In the genomic region with DNA sequence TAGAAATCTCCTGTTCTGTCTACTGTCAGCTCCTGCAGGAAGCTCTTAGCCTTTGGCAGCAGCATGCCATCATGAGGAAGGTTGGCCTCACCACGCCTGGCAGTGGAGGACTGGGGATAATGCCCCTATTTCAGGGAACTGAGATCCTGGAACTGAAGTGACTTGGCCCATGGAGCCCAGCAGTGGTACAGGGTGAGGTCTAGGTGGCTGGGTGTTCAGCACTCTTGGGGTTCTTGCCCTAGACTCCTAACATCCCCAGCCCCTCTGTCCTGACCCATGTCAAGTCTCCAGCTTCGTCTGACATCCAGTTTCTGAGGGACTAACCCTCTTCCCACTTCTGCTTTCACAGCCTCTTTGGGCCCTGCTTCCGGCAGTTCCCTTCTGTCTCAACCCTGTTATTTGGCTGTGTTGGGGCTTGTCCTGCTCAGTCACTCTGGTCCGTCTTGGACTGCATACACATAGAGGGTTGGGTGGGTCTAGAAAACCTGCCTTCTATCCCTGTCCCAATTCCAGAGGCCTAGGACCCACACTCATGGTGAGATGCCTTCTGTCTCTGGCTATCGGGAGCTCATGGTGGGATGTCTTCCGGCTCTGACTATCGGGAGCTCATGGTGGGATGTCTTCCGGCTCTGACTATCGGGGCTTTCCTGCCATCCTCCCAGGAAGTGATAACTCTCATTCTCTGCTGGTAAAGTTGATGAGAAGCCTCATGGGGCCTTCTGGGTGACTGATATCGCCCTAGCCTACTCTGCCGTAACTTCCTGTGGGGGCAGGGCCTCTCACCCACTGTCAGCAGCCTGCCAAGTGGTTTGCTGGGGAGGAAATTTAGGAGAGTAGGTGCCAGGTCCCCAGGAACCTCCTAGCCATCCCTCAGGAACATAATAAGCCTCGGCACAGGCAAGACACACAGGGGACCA, we compare ENCODE assay signal across 9 mouse cellular contexts. TPM values are rescaled to one million over a fixed set of nuclear protein-coding genes. Genes with fewer than 3 reads are reported as not detected.
DNase-seq lines count a peak whose midpoint lies in the region; ATAC-seq lines count a peak whose summit lies in the region.
"Had no signal": no experiment of that assay in that cellular context is flagged by ENCODE, and none has a peak within 500 bp of the region (broad histone marks: within the 10 kb centered on the region; RNA-seq: fewer than 3 reads in every experiment).

No protein-coding gene starts in this region.

- peaks cover 89% of the 10 kb centered on the region for H3K36me3 ChIP-seq in forebrain, embryonic 10.5 days (replicated peaks)
- peaks cover 23% of the 10 kb centered on the region for H3K36me3 ChIP-seq in forebrain, embryonic 16.5 days (ENCODE audit: control insufficient read depth, insufficient read depth)
- peaks cover 73% of the 10 kb centered on the region for H3K36me3 ChIP-seq in liver, embryonic 13.5 days

- no peak overlapping the region for H3K27ac ChIP-seq in forebrain, embryonic 10.5 days
- H3K27ac ChIP-seq in forebrain, embryonic 16.5 days (ENCODE audit: low read length) = no peak overlapping the region
- H3K27ac ChIP-seq in liver, embryonic 13.5 days = peak overlapping the region; percentile 98

- no peak for ATAC-seq in forebrain, embryonic 16.5 days
- ATAC-seq in liver, embryonic 13.5 days (ENCODE audit: low read depth) = peak; percentile 88

- no peaks in the 10 kb centered on the region for H3K27me3 ChIP-seq in forebrain, embryonic 10.5 days (ENCODE audit: poor library complexity, severe bottlenecking)
- no peaks in the 10 kb centered on the region for H3K27me3 ChIP-seq in forebrain, embryonic 16.5 days (replicated peaks; ENCODE audit: control insufficient read depth, insufficient read depth, low read length)
- no peaks in the 10 kb centered on the region for H3K27me3 ChIP-seq in liver, embryonic 13.5 days

- H3K9me3 ChIP-seq in forebrain, embryonic 10.5 days = no peaks in the 10 kb centered on the region
- no peaks in the 10 kb centered on the region for H3K9me3 ChIP-seq in forebrain, embryonic 16.5 days (ENCODE audit: control insufficient read depth, low read length)
- H3K9me3 ChIP-seq in liver, embryonic 13.5 days (replicated peaks) = no peaks in the 10 kb centered on the region

- DNase-seq in forebrain, embryonic 10.5 days (ENCODE audit: extremely low spot score, low spot score) = no peak
- DNase-seq in c-Kit-positive CD71-positive TER-119-positive erythroid progenitor cells, embryonic 14.5 days (ENCODE audit: low spot score) = peak; percentile 83
- DNase-seq in liver, embryonic 13.5 days = peak; percentile 79
- peak; percentile 67 to 79 for DNase-seq in spleen, postnatal 4 days (ENCODE audit: low spot score in 2 of 2)
- DNase-seq in ovary, postnatal 36 days (ENCODE audit: low spot score) = no peak
- no peak for DNase-seq in adrenal gland, adult 2 months
- DNase-seq in layer of hippocampus, postnatal 25 days (ENCODE audit: extremely low spot score in 1 of 2, low spot score in 1 of 2) = no peak

- 90% methylated on average over 12 of the region's 12 CpGs for WGBS in forebrain, embryonic 10.5 days
- WGBS in forebrain, embryonic 16.5 days = 84% methylated on average over 12 of the region's 12 CpGs
- WGBS in liver, embryonic 13.5 days (ENCODE audit: insufficient replicate concordance) = 16% methylated on average over 12 of the region's 12 CpGs

- H3K4me3 ChIP-seq in forebrain, embryonic 10.5 days = 0 out of 2 replicates have a peak overlapping the region, but pooled peaks have one; percentile 1
- no peak overlapping the region for H3K4me3 ChIP-seq in forebrain, embryonic 16.5 days (replicated peaks; ENCODE audit: low read length)
- peak overlapping the region; percentile 74 for H3K4me3 ChIP-seq in liver, embryonic 13.5 days (replicated peaks)
- H3K4me3 ChIP-seq: myocyte had no signal

- H3K9ac ChIP-seq in forebrain, embryonic 16.5 days (replicated peaks; ENCODE audit: low read depth, low read length) = no peak overlapping the region
- peak overlapping the region; percentile 92 for H3K9ac ChIP-seq in liver, embryonic 13.5 days

- no peak overlapping the region for H3K4me2 ChIP-seq in forebrain, embryonic 16.5 days (ENCODE audit: low read length)
- peak overlapping the region; percentile 89 for H3K4me2 ChIP-seq in liver, embryonic 13.5 days

- no peaks in the 10 kb centered on the region for H3K4me1 ChIP-seq in forebrain, embryonic 10.5 days
- H3K4me1 ChIP-seq in forebrain, embryonic 16.5 days (replicated peaks; ENCODE audit: control insufficient read depth, insufficient read depth, low read length) = no peaks in the 10 kb centered on the region
- H3K4me1 ChIP-seq in liver, embryonic 13.5 days (replicated peaks) = peaks cover 60% of the 10 kb centered on the region

RNA-seq across cellular contexts. Expression of gene Fermt3, which starts 1.5 kb away (rescaled TPM):
- polyA plus RNA-seq in forebrain, embryonic 10.5 days (2016; fragmentation: Nextera tagmentation; extraction: Ambion mirVana) = 8.8 TPM in 2 replicates
- polyA plus RNA-seq in forebrain, embryonic 16.5 days (2015; fragmentation: Nextera tagmentation; extraction: Ambion mirVana) = 3.3 and 3.8 TPM in 2 replicates
- polyA plus RNA-seq in liver, embryonic 13.5 days (2015; fragmentation: Nextera tagmentation; extraction: Ambion mirVana) = 106 and 107 TPM in 2 replicates
- 1 to 10 TPM; 6.7 to 7.1 TPM for total RNA-seq in adrenal gland, adult 2 months (2021)
- 10.4 and 10.8 TPM in 2 replicates for polyA plus RNA-seq in adrenal gland, adult 2 months (2012; rRNA removed)
- total RNA-seq in layer of hippocampus, postnatal 25 days (2021) = 1 to 10 TPM; 4.3 to 4.6 TPM

RNA-seq across cellular contexts. Expression of gene Trpt1, which starts 21.9 kb away (rescaled TPM):
- polyA plus RNA-seq in forebrain, embryonic 10.5 days (2016; fragmentation: Nextera tagmentation; extraction: Ambion mirVana) = 10.0 and 10.4 TPM in 2 replicates
- polyA plus RNA-seq in forebrain, embryonic 16.5 days (2015; fragmentation: Nextera tagmentation; extraction: Ambion mirVana) = 12.5 and 17.9 TPM in 2 replicates
- polyA plus RNA-seq in liver, embryonic 13.5 days (2015; fragmentation: Nextera tagmentation; extraction: Ambion mirVana) = 2.1 and 2.3 TPM in 2 replicates
- total RNA-seq in adrenal gland, adult 2 months (2021) = 10 to 100 TPM; 11.5 to 16.3 TPM
- polyA plus RNA-seq in adrenal gland, adult 2 months (2012; rRNA removed) = 18.1 and 20.3 TPM in 2 replicates
- 10 to 100 TPM; 16.1 to 18.8 TPM for total RNA-seq in layer of hippocampus, postnatal 25 days (2021)

RNA-seq across cellular contexts. Expression of gene Nudt22, which starts 21.9 kb away (rescaled TPM):
- polyA plus RNA-seq in forebrain, embryonic 10.5 days (2016; fragmentation: Nextera tagmentation; extraction: Ambion mirVana) = 18.4 TPM in 2 replicates
- 15.5 and 16.0 TPM in 2 replicates for polyA plus RNA-seq in forebrain, embryonic 16.5 days (2015; fragmentation: Nextera tagmentation; extraction: Ambion mirVana)
- 10.7 and 11.1 TPM in 2 replicates for polyA plus RNA-seq in liver, embryonic 13.5 days (2015; fragmentation: Nextera tagmentation; extraction: Ambion mirVana)
- 10 to 100 TPM; 28.3 to 40.7 TPM for total RNA-seq in adrenal gland, adult 2 months (2021)
- polyA plus RNA-seq in adrenal gland, adult 2 months (2012; rRNA removed) = 122 and 130 TPM in 2 replicates
- 10 to 100 TPM; 13.5 to 14.9 TPM for total RNA-seq in layer of hippocampus, postnatal 25 days (2021)

RNA-seq across cellular contexts. Expression of gene Stip1, which starts 22.0 kb away (rescaled TPM):
- polyA plus RNA-seq in forebrain, embryonic 10.5 days (2016; fragmentation: Nextera tagmentation; extraction: Ambion mirVana) = 456 and 486 TPM in 2 replicates
- 246 and 247 TPM in 2 replicates for polyA plus RNA-seq in forebrain, embryonic 16.5 days (2015; fragmentation: Nextera tagmentation; extraction: Ambion mirVana)
- polyA plus RNA-seq in liver, embryonic 13.5 days (2015; fragmentation: Nextera tagmentation; extraction: Ambion mirVana) = 158 and 201 TPM in 2 replicates
- total RNA-seq in adrenal gland, adult 2 months (2021) = 100 to 1,000 TPM; 175 to 323 TPM
- 22.8 and 43.0 TPM in 2 replicates for polyA plus RNA-seq in adrenal gland, adult 2 months (2012; rRNA removed)
- total RNA-seq in layer of hippocampus, postnatal 25 days (2021) = 100 to 1,000 TPM; 169 to 202 TPM

RNA-seq across cellular contexts. Expression of gene Dnajc4, which starts 25.4 kb away (rescaled TPM):
- polyA plus RNA-seq in forebrain, embryonic 10.5 days (2016; fragmentation: Nextera tagmentation; extraction: Ambion mirVana) = 19.5 and 19.7 TPM in 2 replicates
- polyA plus RNA-seq in forebrain, embryonic 16.5 days (2015; fragmentation: Nextera tagmentation; extraction: Ambion mirVana) = 18.3 and 23.3 TPM in 2 replicates
- polyA plus RNA-seq in liver, embryonic 13.5 days (2015; fragmentation: Nextera tagmentation; extraction: Ambion mirVana) = 9.8 and 11.8 TPM in 2 replicates
- 10 to 100 TPM; 42.6 to 50.7 TPM for total RNA-seq in adrenal gland, adult 2 months (2021)
- polyA plus RNA-seq in adrenal gland, adult 2 months (2012; rRNA removed) = 43.0 and 47.5 TPM in 2 replicates
- total RNA-seq in layer of hippocampus, postnatal 25 days (2021) = 10 to 100 TPM; 21.9 to 23.5 TPM

Comparison
In these comparisons a context has a peak if more than half of its experiments do, and no peak if none do; other contexts are left out.
1. DNase-seq: peak in c-Kit-positive CD71-positive TER-119-positive erythroid progenitor cells, embryonic 14.5 days (single experiment), liver, embryonic 13.5 days (single experiment) and spleen, postnatal 4 days (2 of 2); none in forebrain, embryonic 10.5 days (single experiment), ovary, postnatal 36 days (single experiment), adrenal gland, adult 2 months (single experiment) and layer of hippocampus, postnatal 25 days (0 of 2).